Mouse (Mus musculus): ENCODE data around the gene Arhgef10l.

Gene Arhgef10l

DNA sequence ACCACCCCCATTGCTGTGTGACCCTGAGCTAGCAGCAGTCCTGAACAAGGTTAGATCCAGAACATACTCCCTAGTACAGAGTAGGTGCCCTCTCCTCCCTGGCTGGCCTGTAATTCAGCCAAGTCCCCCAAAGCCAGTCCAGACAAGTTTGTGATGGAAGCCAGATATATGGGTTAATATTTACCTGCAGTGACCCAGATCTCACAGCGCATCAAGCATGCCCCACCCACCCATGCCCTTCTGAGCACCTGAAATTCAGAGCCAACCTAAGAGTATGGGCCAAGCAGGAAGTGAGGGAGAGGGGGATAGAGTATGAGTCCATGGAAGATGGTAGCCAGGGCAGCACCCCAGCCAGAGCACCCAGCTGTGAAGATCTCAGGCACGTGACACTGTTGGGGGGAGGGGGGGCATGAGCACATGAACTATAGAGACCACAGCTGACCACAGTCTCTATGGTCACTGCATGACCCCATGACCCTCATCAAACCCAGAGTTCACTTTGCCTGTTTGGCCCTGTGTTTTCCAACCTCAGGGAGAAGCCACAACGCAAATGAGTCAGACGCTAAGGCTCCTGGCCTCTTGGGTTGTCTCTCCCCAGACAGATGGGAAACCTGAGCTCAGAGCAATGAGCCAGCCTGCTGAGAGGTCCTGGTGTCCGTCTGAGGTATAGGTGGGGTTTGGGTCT lies 29.4 kb downstream of the Arhgef10l start:
- no peak for DNase-seq (ENCODE audit: low spot score in 2 of 2)

DNA sequence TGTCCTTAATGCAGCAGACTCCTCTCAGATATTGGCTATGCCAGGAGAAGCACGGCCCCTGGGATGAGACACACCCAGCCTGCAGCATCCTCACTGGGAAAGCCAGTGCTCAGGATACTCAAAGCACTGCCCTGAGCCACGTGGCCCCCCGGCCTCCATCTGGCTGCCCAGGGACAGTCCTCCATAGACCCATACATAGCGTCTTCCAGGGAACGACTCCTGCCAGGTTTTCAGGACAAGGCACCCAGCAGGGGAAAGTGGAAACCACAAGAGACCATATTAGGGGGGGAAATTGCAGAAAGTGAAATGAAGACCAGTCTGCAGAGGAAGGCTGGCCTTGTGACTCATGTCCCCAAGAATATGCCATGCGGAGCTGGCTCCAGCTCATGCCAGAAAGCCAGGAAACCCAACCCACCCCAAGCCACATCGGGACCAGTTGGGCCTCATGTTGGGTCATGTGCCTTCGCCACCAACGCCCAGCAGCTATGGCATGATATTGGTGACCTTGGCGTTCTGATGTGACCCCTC lies 30.9 kb downstream of the Arhgef10l start:
- DNase-seq (ENCODE audit: low spot score in 2 of 2): no peak

DNA sequence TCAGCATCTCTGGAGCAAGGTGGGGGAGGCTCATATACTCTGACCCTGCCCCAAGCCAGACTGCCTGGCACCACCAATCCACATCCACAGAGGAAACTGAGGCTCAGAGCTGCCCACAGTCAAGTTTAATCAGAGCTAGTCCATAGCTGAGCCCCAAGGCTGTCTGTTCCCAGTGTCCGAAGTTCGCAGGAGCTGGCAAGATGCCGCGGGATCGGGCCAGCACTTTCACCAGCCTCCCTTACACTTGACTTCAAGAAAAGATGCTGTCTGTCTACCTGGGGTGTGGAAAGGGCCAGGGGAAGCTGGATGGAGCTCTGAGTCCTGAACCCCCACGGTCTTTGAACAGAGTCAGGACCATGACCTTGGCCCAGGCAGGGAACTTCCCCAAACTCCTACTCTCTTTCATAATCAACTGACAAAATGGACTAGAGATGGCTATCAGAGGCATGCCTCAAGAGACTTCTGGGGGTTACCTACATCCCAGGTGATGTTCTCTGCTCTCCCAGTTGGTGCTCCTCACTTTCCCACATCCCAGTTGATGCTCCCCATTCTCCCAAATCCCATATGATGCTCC lies 34.4 kb downstream of the Arhgef10l start:
- no peak for DNase-seq (ENCODE audit: low spot score in 2 of 2)

DNA sequence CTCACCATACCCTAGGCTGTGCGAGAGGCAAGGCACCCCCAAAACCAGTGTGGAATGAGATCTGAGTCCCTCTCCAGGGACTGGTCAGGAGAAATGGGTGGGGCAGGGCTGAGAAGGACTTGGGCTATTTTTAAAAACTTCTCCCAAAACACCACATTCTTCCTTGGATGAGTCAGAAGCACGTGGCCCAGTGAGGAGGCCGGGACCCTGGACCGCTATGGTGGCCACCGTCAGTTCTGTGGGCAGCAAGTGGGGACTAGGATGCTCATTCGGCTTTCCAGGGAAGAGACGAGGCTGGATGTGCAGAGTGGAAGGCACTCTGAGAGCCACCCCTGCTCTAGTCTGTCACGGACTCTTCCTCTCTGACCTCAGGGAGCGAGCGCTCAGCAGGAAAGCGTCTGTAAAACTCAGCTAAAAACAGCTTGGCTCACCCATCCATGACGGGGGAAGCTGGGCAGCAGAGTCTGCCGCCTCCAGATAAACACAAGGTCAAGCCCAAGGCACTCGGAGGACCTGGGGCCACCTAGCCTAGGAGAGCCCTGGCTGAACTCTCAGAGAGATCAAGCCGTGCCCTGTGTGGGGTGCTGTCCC lies 35.1 kb downstream of the Arhgef10l start:
- no peak for DNase-seq (ENCODE audit: low spot score in 2 of 2)

DNA sequence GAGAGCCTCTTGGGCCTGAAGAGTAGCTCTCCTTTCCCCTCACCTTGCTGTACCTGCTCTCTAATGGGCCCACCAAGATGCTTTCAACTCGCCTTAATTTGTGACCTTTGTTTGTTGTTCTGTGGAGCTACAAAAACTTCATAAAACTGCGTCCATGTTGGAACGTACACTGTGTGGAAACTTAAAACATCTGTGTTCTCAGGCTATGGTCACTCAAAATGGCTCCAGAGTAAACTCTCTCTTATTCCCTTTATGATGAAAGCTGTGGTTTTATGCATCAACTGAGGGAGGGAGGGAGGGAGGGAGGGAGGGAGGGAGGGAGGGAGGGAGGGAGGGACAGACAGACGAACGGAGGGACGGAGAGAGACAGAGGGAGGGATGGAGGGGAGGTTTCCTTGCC lies 35.7 kb downstream of the Arhgef10l start:
- no peak for DNase-seq (ENCODE audit: low spot score in 2 of 2)

DNA sequence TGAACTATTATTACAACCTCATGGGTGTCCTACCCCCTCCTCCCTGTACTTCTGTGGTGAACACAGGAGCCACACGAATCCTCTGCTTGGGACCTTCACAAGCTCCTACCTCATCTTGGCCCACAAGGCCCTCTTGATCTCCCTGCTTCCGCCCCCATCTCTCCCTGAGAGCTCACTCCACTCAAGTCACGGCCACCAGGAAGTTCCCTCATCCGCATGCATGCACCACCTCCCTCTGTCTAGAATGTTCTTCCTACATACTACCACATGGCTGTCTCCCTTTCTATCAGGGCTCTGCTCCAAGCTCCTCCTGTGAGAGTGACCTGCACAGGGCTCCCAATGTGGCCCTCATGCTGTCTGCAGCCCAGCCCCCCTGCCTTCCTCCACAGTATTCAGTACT lies 36.8 kb downstream of the Arhgef10l start:
- no peak for DNase-seq (ENCODE audit: low spot score in 2 of 2)

DNA sequence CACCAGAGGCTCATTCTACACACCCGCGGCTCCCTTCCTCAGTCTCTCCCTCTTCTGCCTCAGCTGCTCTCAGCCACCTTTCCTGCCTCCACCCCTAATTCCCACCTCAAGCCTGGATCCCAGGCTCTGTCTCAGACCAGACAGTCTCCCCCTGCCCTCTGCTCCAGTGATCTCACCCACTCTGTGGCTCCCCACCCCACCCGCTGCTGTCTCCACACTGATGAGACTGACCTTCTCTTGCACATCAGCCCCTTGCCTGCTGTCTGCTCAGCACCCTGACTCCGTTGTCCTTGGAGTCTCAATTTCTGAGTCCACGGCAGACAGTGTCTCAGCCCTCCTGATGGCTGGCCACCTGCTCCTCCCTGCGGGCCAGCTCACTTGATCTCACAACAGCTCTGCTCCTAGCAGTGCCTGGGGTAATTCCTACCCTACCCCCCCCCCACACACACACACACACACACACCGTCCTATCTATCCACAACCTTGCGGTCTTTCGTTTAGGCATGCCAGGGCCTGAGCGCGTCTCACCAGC lies 37.3 kb downstream of the Arhgef10l start:
- no peak for DNase-seq (ENCODE audit: low spot score in 2 of 2)

DNA sequence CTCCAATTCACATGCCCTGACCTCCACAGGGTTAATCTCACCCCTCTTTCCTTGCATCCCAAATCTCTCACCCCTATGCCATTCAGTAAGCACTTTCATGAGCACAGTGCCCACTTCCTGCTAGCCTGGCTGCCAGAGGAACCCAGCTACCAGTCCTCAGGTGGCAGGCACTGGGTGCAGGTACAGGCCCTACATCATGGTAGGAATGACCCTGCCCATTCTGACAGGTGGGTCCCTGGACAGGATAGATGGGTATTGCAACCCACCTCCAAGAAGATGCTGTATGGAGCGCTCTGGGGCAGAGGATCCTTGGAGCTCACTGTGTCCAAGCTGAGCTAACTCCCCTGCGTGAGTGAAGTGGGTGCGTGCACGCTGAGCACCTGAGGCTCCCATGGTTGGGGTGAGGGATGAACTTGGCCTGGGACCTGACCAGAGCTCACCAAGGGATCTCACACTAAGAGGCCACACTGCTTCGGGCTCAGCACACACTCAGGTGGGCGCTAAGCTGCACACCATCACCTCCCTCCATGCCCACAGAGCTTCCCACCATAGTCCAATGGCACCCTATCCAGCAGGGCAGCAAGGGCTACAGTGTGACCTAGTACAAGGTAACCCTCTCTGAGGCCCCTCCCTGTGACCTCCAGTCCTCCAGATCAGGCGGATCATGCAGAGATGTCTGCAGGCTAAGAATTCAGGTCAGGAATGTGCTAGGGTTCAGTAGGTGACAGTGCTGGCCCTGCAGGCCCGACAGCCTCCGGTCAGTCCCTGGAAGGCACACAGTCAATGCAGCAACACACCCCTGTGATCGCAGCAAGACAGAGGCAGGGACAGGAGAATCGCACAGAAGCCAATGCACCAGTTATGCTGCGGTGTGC lies 39.9 kb downstream of the Arhgef10l start:
- no peak for DNase-seq (ENCODE audit: low spot score in 2 of 2)

DNA sequence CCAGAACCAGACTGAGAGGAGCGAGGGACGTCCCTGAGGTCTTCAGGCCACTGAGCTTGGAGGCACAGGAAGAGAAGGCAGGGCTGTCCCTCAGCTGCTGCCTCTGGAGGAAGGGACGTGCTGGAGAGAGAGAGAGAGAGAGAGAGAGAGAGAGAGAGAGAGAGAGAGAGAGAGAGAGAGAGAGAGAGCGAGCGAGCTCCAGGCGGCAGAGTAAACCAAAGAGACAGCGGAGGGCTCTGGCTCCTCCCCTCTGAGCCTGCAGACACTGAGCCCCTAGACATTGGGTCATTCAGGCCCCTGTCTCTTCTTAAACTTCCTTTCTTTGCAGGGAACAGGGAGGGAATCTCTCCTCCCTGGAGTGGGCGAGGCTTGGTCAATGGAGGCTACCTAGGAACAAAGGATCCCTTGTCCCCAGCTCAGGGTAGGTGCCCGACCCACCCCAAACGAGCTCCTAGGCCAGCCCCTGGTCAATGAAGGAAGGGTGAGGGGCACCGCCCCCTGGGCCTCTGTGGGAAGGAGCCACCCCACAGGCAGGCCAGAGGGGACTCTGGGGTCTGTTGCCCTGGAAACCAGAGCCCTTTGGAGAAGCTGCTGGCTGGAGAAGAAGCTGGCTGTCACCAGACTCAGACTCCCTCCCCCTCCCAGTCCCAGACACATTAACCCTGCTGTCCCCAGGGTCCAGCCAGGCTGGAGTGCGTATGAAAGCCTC lies 41.2 kb downstream of the Arhgef10l start:
- no peak for DNase-seq (ENCODE audit: low spot score in 2 of 2)

DNA sequence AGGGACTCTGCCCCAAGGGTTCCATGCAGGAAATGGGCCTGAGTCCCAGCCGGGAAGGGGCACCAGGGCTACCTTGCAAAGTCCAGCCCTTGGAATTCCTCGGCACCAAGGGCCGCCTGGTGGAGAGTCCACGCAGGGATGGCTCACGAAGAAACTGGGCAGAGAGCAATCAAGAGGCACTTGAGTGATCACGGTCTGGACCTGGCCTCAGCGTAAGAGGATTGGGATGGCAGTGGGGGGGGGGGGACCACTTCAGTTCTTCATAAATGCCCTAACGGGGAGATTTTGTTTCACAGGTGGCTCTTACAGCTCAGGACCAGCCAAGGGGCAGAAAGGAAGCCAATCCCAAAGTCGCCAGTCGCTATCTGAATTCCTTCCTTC lies 41.7 kb downstream of the Arhgef10l start:
- no peak for DNase-seq (ENCODE audit: low spot score in 2 of 2)

DNA sequence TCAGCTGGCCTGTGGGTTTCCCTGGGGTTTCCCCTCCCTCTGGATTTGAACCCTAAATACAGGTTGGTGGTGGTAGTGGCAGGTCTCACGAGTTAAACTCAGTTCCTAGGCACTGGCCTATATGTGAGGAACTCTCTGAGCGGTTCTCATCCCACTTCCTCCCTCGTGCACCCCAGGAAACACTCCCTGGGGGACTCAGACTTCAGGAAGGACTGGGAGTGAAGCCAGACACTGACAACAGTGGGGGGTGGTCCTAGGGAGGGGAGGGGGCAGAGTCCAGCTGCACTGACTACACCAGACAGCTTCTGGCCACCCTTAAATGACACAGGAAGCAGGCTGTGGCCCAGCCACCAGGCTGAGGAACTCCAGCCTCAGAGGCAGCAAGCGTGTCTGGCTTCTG lies 43.0 kb downstream of the Arhgef10l start:
- no peak for DNase-seq (ENCODE audit: low spot score in 2 of 2)

DNA sequence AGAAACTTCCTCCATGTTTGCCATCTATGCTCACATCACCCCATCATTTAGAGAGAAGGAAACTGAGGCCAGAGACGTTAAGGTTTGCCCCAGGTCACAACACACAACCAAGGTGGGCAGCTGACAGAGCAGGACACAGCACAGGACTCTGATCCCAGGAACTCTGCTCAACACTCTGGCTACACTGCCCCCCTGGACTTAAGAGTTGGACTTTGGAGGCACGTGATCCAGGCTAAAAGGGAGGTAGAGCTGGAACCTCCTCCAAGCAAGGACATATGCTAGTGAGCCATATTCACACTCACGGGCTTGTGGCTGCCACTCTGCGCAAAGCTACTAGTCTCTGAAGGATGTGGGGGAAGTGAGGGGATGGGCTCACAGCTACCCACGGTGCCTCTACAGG lies 45.3 kb downstream of the Arhgef10l start:
- no peak for DNase-seq (ENCODE audit: low spot score in 2 of 2)

DNA sequence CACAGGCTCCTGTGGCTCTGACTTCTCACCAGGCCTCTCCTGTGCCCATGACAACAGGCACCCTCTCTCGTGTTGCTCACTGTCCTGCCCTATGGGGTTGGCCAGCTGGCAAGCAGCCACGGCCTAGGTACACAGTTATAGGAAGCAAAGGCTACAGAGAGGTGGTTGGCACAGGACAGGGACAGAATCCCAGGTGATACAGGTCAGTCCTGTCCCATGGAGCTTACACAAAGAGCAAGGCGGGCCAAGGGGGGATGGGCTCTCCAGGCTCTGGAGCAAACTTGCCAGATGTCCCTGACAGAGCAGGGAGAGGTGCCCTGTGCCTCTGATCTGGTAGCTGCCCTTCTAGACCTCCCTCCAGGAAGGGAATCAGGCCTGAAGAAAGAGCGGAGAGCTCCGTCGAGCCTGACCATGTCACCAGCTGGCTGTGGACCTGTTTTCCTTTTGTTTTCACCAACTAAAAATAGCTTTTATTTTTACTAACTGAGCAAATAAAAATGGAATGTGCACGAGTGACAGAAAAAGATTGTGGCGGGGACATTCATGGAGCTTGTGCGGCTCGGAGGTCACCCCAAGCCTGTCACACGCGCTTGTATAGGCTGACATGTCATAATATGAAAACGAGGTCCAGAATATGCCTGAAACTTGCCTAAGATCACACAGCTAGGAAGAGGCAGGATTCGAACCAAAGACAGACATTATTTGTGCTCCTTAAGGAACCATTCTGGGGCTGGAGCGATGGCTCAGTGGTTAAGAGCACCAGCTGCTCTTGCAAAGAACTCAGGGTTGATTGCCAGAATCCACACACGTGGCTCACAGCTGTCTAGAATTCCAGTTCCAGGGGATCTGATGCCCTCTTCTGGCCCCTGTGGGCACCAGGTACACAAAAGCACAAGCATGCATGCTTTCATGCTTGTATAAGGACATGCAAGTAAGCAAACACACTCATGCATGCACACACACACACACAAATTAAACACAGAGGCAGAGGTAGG lies 48.1 kb downstream of the Arhgef10l start:
- peak in 1 of 2 experiments; percentile 18 for DNase-seq (ENCODE audit: low spot score in 2 of 2)

DNA sequence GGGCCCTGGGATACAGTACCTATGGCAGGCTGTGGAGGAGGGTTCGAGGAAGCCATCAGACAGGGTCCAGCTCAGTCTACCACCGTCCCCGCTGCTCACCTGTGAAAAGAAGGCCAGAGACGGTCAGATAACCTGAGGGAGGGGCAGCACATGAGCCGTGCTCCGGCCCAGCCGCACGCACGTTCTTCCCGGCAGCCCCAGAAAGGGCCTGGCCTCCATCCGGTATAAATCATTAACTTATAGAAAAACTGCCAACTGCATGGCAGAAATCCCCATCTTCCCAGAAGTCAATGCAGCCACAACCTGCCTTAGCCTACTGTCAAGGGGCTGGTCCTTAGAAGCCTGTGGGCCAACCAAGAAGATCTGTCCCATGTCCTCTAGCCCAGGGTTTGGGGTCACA lies 48.9 kb downstream of the Arhgef10l start:
- DNase-seq (ENCODE audit: low spot score in 2 of 2): no peak

DNA sequence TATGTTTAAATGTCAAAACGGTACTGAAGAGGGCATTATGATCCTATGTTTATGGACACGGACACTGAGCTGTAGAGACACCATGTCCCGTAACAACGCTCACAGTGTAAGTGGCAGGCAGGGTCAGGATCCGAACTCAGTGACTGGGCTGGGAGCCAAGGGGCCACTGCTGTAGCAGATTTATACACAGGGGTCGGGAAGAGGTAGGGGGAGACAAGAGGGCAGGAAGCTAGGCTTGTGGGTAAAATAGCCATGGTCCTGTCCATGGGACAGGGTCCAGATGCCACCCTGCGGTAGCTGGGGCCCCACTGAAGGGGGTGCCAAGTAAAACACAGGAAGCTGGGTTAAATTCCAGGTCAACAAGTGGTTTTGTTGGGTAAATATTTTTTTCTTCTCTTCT lies 49.6 kb downstream of the Arhgef10l start:
- DNase-seq (ENCODE audit: low spot score in 2 of 2): no peak

DNA sequence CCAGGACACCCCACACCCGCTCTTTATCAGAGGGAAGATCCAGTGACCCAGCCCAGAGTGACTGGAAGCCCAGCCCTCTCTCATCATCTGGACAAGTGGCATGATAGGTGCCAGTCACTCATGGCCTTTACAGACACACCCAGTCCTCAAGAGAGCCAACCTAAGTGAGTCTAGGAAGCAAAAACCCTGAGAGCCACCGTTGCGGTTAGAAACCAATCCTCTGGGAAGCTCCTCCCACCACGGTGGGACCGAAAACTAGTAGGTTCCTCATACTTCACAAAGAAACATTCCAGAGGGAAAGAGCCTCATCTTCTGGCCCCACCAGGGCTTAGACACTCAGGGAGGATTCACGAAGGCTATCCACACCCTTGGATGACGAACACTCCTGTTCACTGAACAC lies 50.0 kb downstream of the Arhgef10l start:
- DNase-seq (ENCODE audit: low spot score in 2 of 2): no peak

DNA sequence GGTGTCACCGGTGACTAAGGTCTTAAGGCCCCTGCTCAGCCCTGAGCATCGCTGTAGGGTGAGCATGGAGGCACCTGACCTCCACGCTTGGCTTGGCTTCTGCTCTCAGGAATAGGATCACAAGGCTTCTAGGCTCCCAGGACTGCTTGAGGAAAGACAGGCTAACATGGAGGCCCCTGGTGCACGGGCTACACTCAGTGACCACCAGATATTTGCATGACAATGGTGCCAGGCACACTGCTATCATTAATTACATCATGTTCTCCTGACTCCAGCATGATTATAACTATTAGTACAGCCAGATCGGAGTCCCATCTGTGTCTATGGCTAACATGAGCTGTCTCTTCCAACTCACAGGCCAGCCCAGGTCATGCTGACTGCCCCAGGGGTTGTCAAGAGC lies 51.3 kb downstream of the Arhgef10l start:
- no peak for DNase-seq (ENCODE audit: low spot score in 2 of 2)

DNA sequence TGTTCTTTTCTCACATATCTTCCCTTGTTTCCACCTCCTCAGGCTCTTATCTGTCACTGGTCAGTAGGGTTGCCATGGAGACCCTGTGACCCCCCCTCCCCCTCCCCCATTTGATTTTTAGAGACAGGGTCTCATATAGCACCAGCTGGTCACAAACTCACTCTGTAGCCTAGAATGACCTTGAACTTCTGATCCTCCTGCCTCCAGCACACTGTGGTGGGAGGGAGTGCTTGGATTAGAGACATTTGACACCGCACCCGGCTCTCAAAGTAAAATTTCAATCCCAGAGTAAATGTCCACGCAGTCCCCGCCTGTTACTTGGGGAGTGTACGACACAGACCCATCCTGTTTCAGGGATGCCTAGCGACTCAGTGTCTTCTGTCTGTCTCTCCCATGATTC lies 51.7 kb downstream of the Arhgef10l start:
- no peak for DNase-seq (ENCODE audit: low spot score in 2 of 2)

DNA sequence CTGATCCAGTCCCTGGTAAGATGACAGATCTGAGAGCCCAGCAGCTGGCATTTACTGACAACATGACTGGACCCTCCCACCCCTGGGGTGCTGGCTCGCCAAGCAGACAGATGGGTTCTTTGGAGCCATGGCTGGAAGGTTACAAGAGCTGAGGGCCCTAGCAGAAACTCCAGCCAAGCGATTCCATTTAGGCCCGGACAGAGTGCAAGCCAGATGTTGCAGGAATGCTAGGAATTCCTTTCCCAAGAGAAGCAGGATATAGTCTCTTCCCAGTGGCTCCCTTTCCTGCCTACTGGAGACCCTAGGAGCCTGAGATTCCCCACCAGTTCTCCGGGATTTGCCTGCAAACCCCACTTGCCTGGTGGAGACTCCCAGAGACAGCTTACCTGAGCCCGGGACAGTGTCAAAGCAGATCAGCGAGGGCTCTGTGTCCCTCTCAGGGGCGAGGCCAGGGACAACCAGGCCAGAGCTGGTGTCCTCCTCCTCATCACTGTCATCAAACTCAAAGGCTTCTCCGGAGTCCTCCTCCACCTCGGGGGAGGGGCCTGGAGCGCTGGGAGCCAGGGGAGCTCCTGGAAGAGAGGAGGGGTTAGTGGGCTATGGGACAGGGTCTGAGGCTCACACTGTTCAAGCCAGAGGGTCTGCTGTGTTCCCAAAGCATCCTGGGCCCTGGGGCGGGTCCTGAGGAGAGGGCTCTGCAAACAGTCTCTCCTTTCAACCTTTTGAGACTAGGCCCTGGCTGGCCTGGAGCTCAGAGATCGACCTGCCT lies 54.8 kb downstream of the Arhgef10l start:
- DNase-seq (ENCODE audit: low spot score in 2 of 2): no peak
